Mouse (Mus musculus) left cerebral cortex, postnatal 25 days (tissue): ENCODE results near the gene Zfp146. TPM values are rescaled to one million over a fixed set of nuclear protein-coding genes. Genes with fewer than 3 reads are reported as not detected.
"Not testable (repeated sequence)": the region's sequence is repeated elsewhere in the genome, so short reads cannot be mapped to it uniquely, and the experiment has no call there.

Experiments
- DNase-seq, 2 experiments: peaks; one replicate each; pipeline ENCODE4 v3.0.0; 2022; ENCODE audit warnings: low spot score in 2 of 2, mixed read lengths in 1 of 2
- intact Hi-C: fragments of 180-260 bp; cut with DNase I; formaldehyde crosslinking; loops from one replicate; pipeline ENCODE4 v1.15.1; 2025
- total RNA-seq, 2 experiments: library from RNA; stranded (reverse); gene quantifications; 2 replicates each; pipeline ENCODE4 v1.2.3; 2021

Gene Zfp146
- total RNA-seq, 2 experiments from 2014 or later, result 48.5 to 49.7 TPM

DNA sequence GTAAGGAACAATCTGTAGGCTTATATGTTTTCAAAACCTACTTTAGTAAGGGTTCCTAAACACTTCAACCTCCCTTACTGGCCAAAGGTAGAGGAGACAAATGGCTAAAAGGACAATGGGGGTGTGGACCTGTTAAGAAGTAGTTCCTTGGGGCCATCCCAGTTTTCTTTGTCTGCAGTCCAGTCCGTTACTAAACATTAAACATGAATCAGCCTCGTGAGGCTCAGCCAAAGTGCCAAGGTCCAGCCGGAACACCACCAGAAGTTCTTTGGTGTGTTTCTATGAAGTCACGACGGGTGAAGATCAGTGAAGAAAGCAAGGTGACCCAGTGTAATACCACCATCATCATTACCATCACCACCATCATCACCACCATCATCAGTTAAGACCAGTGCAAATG is 22.5 kb downstream of the Zfp146 start:
- no peak for DNase-seq
- intact Hi-C loops, result no loop called here

GRCm38 (mm10) chr7:30143555-30144209 is 25.9 kb downstream of the Zfp146 start:
- DNase-seq, result peak; percentile 70 to 74

GRCm38 (mm10) chr7:30143170-30143554 is 26.4 kb downstream of the Zfp146 start:
- DNase-seq, result no peak
- intact Hi-C loops, result no loop called here

More at GRCm38 (mm10) chr7:30143555-30144209, 25.9 kb downstream of the Zfp146 start:
- intact Hi-C loops, result no loop called here

DNA sequence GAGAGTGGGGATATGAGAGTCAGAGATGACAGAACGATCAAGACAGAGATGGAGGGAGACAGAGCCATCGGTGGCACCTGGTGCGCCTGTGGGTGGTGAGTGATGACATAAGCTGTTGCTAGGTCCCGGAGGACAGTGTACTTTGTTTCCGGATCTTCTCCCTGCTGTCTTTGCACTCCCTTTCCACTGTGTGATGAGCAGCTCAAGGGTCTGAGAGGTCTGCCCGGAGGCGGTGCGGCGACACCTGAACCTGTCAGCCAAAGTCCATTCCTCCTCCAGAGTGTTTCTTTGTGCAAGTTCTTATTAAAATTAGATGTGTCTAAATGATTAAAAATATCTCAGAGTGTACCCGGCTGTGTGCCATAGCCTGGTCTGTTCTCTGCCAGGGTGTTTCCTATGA is 32.7 kb downstream of the Zfp146 start:
- DNase-seq, result no peak

DNA sequence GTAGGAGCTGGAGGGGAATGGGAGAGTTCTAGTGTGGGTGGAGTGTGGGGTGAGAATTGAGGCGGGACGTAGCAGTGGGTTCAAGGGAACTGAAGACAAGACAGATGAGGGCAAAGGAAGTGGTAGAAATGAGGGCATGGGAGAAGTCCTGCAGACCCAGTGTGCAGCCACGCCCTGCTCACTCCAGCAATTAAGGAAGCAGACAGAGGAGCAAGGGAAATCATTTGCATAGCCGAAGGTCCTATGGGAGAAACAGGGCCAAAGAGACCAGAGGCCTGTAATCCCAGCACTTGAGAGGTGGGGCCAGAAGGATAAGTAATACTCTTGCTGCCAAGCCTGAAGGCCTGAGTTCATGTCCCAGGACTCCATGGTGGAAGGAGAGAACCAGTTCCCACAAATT is 37.2 kb downstream of the Zfp146 start:
- DNase-seq, result no peak
- intact Hi-C loops, result no loop called here

More for the DNA sequence above, 32.7 kb downstream of the Zfp146 start:
- intact Hi-C loops, result no loop called here

DNA sequence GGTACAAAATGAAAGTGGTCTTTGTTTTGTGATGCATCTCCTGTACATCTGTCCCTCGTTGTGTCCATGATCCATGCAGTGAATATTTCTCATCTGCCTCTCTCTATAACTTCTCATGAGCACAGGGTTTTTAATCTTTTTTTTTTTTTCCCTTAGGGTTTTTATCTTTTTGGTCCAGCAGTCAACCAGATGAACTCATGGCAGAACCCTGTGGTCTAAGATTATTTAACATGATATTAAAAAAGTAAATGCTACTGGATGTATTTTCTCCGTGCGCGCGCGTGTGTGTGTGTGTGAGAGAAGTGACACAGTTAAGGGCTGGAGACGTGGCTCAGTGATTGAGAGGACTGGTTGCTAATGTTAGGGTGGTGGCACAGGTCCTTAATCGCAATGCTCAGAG is 39.6 kb downstream of the Zfp146 start:
- no peak for DNase-seq
- intact Hi-C loops, result no loop called here

DNA sequence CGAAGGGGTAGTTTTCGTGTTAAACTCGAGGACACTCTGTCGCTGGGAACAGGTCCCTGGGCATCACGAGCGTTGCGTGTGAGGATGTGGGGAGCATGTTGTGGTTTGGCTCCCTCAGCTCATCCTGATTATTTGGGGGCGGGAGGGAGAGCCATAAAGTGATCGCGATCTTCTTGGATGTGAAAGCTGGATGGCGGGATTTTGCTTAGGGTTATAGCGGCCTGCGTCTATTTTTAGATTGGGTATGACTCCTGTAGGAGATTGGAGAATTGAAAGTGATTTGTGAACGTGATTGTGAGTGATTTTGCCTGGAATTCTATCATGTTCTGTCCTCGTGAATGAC is 47.4 kb downstream of the Zfp146 start:
- no peak for DNase-seq
- intact Hi-C loops, result no loop called here

DNA sequence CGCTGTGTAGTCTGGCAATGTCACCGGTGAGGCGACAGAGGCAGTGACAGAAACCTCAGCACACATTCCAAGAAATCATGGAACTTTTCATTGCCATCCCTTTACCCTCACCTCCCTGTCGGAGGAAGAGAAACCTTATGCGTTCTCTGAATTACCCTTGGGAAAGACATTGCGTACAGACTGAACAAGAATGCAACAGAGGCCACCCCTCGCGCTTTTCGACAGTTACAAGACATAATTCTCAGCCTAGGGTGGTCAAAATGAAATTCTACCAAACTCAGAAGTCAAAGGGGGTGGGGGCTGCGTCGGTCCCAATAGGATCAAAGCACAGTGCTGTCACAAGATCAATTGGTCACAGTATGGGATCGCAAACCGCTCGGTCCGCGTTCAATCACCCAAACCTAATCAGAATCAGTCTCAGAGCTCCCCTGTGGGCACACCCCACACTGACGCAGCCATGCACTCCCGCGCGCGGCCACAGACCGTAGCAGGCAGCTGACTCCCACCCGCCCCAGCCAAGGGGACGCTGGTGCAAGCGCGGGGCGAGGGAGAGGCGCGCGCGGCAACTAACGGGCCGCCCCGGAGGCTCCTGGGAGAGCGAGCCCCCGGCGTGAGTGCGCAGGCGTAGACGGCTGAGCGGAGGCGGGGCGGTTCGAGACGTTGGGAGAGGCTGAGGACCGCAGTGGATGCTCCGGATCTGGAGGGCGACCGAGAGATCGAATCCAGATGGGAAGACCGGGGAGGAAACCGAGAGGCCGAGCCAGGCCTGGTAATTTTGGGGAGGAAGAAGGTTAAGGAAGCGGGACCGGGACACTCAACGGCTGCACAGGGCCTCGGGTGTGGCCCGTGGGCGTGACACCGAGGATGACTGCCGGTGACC is 48.0 kb downstream of the Zfp146 start, which contains the start of gene Zfp382:
Gene Zfp382 (plus strand): TSS at position 635 of the 880 bp plus-strand sequence.
- DNase-seq, result peak; percentile 90
- intact Hi-C loops, result loop anchor here (2.0 kb wide), 1 partner anchor 27 kb away; the partner anchor contains the start of gene Zfp260

DNA sequence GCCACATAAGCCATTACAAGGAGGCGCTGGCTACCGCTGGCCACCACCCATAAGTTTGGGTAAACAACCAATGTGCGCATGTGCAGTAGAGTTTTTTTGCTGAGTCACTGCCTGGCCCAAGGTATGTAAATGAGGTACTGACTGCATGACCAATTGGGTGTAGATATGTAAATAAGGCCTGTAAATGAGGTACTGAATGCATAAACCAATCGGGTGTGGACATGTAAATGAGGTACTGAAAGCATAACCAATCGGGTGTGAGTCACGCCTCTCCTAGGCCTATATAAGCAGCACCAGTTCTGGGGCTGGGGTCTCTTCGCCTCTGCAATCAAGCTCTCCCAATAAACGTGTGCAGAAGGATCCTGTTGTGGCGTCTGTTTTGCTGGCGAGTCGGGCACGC is 51.6 kb downstream of the Zfp146 start:
- intact Hi-C loops, DNase-seq: not testable (repeated sequence)

GRCm38 (mm10) chr7:30116076-30116475 is 53.5 kb downstream of the Zfp146 start:
- intact Hi-C loops, result no loop called here
- DNase-seq, result no peak

Other genes with a start within 250 kb of the Zfp146 start
- 10 to 100 TPM; 16.7 to 17.9 TPM for gene Zfp74, start 215.7 kb downstream of the Zfp146 start, total RNA-seq
- gene Zfp568, start 185.8 kb downstream of the Zfp146 start, total RNA-seq, result 1 to 10 TPM; 3.8 to 6.4 TPM
- 1 to 10 TPM; 7.2 to 8.5 TPM for gene Zfp14, start 118.4 kb downstream of the Zfp146 start, total RNA-seq
- gene Zfp82, start 96.8 kb downstream of the Zfp146 start, total RNA-seq, result 1 to 10 TPM; 5.0 to 5.1 TPM
- not detected for gene Gm26920, start 79.3 kb downstream of the Zfp146 start, total RNA-seq
- 1 to 10 TPM; 7.2 to 7.5 TPM for gene Zfp566, start 79.2 kb downstream of the Zfp146 start, total RNA-seq
- 10 to 100 TPM; 64.5 to 64.6 TPM for gene Zfp260, start 75.0 kb downstream of the Zfp146 start, total RNA-seq
- 10 to 100 TPM; 34.9 to 36.0 TPM for gene Zfp382, start 47.8 kb downstream of the Zfp146 start, total RNA-seq
- gene Cox7a1, start 14.4 kb upstream of the Zfp146 start, total RNA-seq, result 1 to 10 TPM; 5.5 to 6.0 TPM
- 100 to 1,000 TPM; 180 to 183 TPM for gene Capns1, start 29.1 kb upstream of the Zfp146 start, total RNA-seq
- 10 to 100 TPM; 57.6 to 59.5 TPM for gene Polr2i, start 62.2 kb upstream of the Zfp146 start, total RNA-seq
- 100 to 1,000 TPM; 130 to 143 TPM for gene Tbcb, start 62.5 kb upstream of the Zfp146 start, total RNA-seq
- gene Ovol3, start 66.0 kb upstream of the Zfp146 start, total RNA-seq, result not detected
- under 1 TPM in 1 of 2 experiments, not detected in 1; 0.34 TPM for gene Thap8, start 110.3 kb upstream of the Zfp146 start, total RNA-seq
- 1 to 10 TPM in 1 of 2 experiments, under 1 TPM in 1; 0.73 to 1.5 TPM for gene Wdr62, start 110.7 kb upstream of the Zfp146 start, total RNA-seq
- 100 to 1,000 TPM; 467 to 489 TPM for gene Clip3, start 122.0 kb upstream of the Zfp146 start, total RNA-seq
- gene Alkbh6, start 139.0 kb upstream of the Zfp146 start, total RNA-seq, result 10 to 100 TPM; 63.6 to 64.4 TPM
- gene Syne4, start 145.1 kb upstream of the Zfp146 start, total RNA-seq, result 1 to 10 TPM; 8.4 to 8.7 TPM
- gene E130208F15Rik, start 152.0 kb upstream of the Zfp146 start, total RNA-seq, result under 1 TPM; 0.32 to 0.55 TPM
- gene Sdhaf1, start 154.1 kb upstream of the Zfp146 start, total RNA-seq, result 1 to 10 TPM; 7.2 to 7.8 TPM
- 10 to 100 TPM; 34.0 to 35.2 TPM for gene Lrfn3, start 193.0 kb upstream of the Zfp146 start, total RNA-seq
- 10 to 100 TPM; 28.7 to 29.8 TPM for gene Tyrobp, start 244.0 kb upstream of the Zfp146 start, total RNA-seq